Mouse (Mus musculus) mature B cell (primary cell): ENCODE measurements around the gene Olfr102.

Experiments used
- in situ Hi-C: fragments of 300-500 bp; cut with MboI; formaldehyde crosslinking; loops from 2 replicates; pipeline ENCODE4 v1.14.3; 2019

Gene Olfr102

DNA sequence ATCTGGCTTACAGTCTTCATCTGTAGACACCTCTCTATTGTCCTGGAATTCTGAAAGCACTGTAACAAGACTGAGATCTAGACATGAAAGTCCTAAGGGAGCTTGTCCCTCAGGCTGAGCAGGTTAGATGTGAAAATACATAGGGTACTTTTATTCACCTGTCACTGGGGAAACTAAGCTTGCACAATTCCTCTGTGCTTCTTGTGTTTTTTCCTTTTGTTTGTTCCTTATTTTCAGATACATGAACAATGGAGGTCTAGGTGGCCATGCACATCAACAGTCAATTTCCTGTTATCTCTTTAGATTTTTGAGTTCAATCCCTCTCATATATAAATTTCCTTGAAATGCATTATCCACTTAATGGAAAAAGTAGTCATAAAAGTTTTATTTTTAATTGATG is at the start of gene Olfr102:
TSS of gene Olfr102 (minus strand) at position 101 of the 400 bp plus-strand sequence.
- in situ Hi-C loops, result no loop called here

- in situ Hi-C loops, result no loop called here
Observed at GRCm38 (mm10) chr17:37359282-37359681, 42.4 kb upstream of the Olfr102 start, which contains the start of gene Olfr104-ps. Gene Olfr104-ps, plus strand, starts transcription at chr17:37359582.

GRCm38 (mm10) chr17:37339598-37339997 is 22.7 kb upstream of the Olfr102 start, which contains the start of gene Olfr103:
Gene Olfr103, minus strand, starts transcription at chr17:37339698.
- in situ Hi-C loops, result no loop called here

DNA sequence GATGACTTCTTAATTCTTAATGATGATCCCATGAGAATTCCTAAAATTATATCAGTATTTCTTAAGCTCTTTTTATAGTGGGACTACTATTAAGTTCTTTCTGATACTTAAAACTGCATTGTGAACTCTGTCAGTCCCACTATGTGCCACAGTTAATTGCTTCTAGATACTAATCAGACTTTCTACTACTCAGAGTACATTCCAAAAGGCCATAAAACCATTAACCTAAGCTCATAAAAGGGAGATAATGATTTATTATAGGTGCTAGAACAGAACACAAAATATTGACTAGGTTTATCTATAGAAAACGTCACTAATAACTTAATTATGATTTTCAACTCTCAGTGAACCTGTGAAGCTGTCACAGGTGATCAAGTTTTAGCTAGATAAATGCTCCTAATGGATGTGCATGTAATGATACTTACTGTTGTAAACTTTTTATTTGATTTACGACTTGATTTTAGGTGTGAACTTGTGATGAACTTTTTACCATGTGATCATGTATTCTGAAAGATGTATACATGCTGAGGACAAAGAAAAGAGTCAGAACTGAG is 6.6 kb downstream of the Olfr102 start:
- in situ Hi-C loops, result no loop called here

DNA sequence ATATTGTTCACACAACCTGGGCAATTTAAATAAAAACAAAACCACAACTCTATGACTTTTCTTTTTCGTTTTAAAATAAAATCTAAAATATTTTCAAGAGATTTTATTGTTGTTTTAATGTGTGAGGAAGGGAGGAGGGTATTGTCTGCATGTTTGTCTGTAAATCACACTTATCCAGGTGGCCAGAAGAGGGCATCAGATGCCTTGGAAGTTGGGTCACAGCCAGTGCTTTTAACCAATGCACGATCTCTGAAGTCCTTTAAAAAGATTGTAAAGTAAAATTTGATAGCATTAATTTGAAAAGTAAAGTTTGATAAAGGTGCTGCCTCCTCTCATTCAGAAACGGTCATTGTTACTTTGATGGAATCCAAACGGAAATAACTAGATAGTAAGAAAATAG is 8.4 kb downstream of the Olfr102 start:
- in situ Hi-C loops, result no loop called here

DNA sequence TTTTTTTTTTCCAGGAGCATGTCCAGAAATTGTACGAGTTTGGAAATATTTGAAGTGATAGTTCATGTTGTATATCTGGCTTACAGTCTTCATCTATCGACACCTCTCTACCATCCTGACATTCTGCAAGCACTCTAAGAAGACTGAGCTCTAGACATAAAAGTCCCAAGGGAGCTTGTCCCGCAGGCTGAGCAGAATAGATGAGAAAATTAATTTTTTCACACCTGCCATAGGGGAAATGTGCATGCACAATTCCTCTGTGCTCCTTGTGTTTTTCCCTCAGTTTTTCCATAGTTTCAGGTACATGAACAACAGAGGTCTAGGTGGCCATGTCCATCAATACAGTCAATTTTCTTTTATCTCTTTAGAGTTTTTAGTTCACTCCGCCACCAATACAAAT is 12.6 kb downstream of the Olfr102 start, which contains the start of gene Olfr101:
TSS of gene Olfr101 (minus strand) at position 101 of the 400 bp plus-strand sequence.
- in situ Hi-C loops, result no loop called here

DNA sequence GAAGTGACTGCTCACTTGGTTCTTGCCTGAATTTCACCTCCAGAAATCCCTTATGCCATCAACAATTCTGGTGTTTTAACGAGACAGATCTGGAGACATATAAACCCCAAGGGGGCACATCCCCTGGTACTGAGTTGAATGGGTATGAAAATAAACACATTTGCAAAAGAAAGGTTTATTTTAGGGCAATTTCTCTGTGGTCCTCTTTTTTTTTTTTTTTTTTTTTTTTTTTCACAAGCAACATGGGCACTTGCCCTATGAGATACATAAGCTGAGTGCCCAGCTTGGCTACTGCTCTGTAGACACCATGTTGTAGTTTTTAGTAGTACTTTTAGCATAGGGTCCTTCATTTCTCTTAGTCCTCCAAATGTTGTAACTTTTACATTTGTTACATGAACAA is 33.5 kb downstream of the Olfr102 start, which contains the start of gene Olfr99:
TSS of gene Olfr99 (minus strand) at position 101 of the 400 bp plus-strand sequence.
- in situ Hi-C loops, result no loop called here

DNA sequence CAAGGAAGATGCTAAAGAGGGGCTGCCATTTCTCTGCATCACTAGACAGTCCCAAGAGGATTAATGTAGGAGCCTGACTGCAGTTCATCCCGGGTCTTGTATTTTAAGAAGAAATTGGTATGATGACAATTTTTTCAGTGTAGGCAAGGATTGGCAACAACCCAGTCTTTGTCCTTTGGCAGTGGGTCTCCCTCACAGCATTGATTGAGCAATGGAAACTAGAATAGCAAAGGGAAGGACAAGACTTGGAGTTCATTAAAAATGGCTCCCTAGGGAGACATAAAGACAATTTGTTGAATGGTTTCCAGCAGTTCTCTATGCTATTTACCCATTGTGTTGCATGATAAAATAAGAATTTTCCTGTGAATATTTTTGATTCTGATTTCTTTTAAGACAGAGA is 36.5 kb downstream of the Olfr102 start:
- in situ Hi-C loops, result no loop called here

DNA sequence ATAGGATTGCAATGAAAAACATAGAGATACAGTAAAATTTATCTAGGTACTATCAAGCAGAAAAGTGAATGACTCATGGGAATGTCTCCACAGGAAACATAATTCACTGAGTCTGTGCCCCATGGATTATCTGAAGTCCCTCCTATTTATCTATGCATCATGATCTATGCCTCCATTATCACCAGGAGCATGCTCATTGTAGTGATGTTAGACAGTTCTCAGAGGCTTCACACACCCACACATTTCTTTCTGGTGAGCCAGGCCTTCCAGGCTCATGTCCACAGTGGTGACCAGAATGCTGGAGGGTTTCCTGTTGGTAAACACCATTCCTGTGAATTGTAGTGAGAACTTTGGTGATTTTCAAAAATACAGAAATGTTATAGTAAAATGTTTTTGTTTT is 40.3 kb downstream of the Olfr102 start:
- in situ Hi-C loops, result no loop called here

DNA sequence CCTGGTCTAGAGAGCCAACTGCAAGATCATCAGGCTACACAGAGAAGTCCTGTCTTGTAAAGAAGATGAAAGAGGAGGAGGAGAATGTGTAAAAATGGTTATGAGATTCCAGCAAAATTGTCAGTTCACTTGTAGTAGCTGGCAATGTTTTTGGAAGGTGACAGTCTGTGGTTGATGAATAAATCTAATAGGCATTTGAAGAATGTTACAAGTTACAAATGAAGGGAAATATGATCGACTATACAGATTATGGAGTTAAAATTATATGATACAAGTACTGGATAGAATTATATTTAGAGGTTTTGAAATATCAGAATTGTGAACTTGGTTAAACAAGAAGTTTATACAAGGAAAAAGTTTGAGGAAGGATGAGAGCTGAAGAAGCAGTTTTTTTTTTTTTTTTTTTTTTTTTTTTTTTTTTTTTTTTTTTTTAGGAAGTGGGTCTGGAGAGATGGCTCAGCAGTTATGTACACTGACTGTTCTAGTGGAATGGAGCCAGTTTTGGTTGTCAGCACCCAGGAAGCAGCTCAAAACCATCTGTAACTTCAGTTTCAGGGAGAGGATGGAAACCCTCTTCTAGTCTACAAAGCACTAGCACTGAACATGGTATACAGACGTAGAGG is 41.1 kb downstream of the Olfr102 start:
- in situ Hi-C loops, result no loop called here

GRCm38 (mm10) chr17:37270702-37271092 is 46.2 kb downstream of the Olfr102 start:
- in situ Hi-C loops, result no loop called here

GRCm38 (mm10) chr17:37270058-37270701 is 46.7 kb downstream of the Olfr102 start, which contains the start of gene H2-M3:
Gene H2-M3, plus strand, starts transcription at chr17:37270220.
- in situ Hi-C loops, result no loop called here

- in situ Hi-C loops, result no loop called here
Observed at GRCm38 (mm10) chr17:37263626-37264025, 53.2 kb downstream of the Olfr102 start, which contains the start of gene Olfr98. Gene Olfr98, minus strand, starts transcription at chr17:37263749.
